ENCODE assay signal across 8 mouse cellular contexts in genomic region chr15:51635129-51635920, GRCm38 (mm10).
A peak's percentile ranks its signal among the peaks of the same experiment; 100 is the strongest.
DNase-seq lines count a peak whose midpoint lies in the region; ATAC-seq and TF ChIP-seq lines count a peak whose summit lies in the region.

No protein-coding gene starts in this region.

- H3K36me3 ChIP-seq in heart, embryonic 12.5 days: no peaks in the 10 kb centered on the region
- no peaks in the 10 kb centered on the region for H3K36me3 ChIP-seq in stomach, embryonic 14.5 days (ENCODE audit: control insufficient read depth, insufficient read depth, low read length)
- H3K36me3 ChIP-seq in stomach, postnatal 0 days (ENCODE audit: control insufficient read depth, insufficient read depth, low read length): no peaks in the 10 kb centered on the region
- H3K36me3 ChIP-seq in limb, embryonic 12.5 days: no peaks in the 10 kb centered on the region
- no peaks in the 10 kb centered on the region for H3K36me3 ChIP-seq in thymus, adult 2 months (ENCODE audit: control insufficient read depth, insufficient read depth, low read length)

- TF ChIP-seq EP300 in stomach, postnatal 0 days (optimal IDR thresholded peaks at IDR 0.05): no peak

- no peak overlapping the region for H3K27ac ChIP-seq in heart, embryonic 12.5 days (ENCODE audit: poor library complexity, severe bottlenecking)
- no peak overlapping the region for H3K27ac ChIP-seq in stomach, embryonic 14.5 days (ENCODE audit: low read length)
- no peak overlapping the region for H3K27ac ChIP-seq in stomach, postnatal 0 days (replicated peaks)
- H3K27ac ChIP-seq in limb, embryonic 12.5 days: 0 out of 2 replicates have a peak overlapping the region, but pooled peaks have one; percentile 2
- H3K27ac ChIP-seq in thymus, adult 2 months (ENCODE audit: control insufficient read depth, insufficient read depth, low read length): no peak overlapping the region

- H3K4me1 ChIP-seq in heart, embryonic 12.5 days (replicated peaks): no peaks in the 10 kb centered on the region
- no peaks in the 10 kb centered on the region for H3K4me1 ChIP-seq in stomach, embryonic 14.5 days (ENCODE audit: control insufficient read depth, insufficient read depth, low read length)
- 0 out of 2 replicates have a peak, but pooled peaks cover 2% of the 10 kb centered on the region for H3K4me1 ChIP-seq in stomach, postnatal 0 days (replicated peaks; ENCODE audit: control insufficient read depth, insufficient read depth)
- H3K4me1 ChIP-seq in limb, embryonic 12.5 days (replicated peaks): peaks cover 30% of the 10 kb centered on the region
- no peaks in the 10 kb centered on the region for H3K4me1 ChIP-seq in thymus, adult 2 months (replicated peaks; ENCODE audit: control insufficient read depth, insufficient read depth, low read length)

- peak overlapping the region; percentile 4; the same call in 1 of the 2 replicates for H3K4me2 ChIP-seq in heart, embryonic 12.5 days
- 0 out of 2 replicates have a peak overlapping the region, but pooled peaks have one; percentile 2 for H3K4me2 ChIP-seq in stomach, embryonic 14.5 days (replicated peaks; ENCODE audit: low read depth, low read length)
- no peak overlapping the region for H3K4me2 ChIP-seq in stomach, postnatal 0 days (replicated peaks; ENCODE audit: low read depth)
- H3K4me2 ChIP-seq in limb, embryonic 12.5 days: peak overlapping the region; percentile 7; the same call in 1 of the 2 replicates

- H3K9ac ChIP-seq in heart, embryonic 12.5 days: no peak overlapping the region
- H3K9ac ChIP-seq in stomach, embryonic 14.5 days (replicated peaks; ENCODE audit: low read depth, low read length): no peak overlapping the region
- no peak overlapping the region for H3K9ac ChIP-seq in stomach, postnatal 0 days (ENCODE audit: low read length)
- H3K9ac ChIP-seq in limb, embryonic 12.5 days (replicated peaks): no peak overlapping the region

- no peak overlapping the region for H3K4me3 ChIP-seq in heart, embryonic 12.5 days
- H3K4me3 ChIP-seq in stomach, embryonic 14.5 days (ENCODE audit: low read depth, low read length): no peak overlapping the region
- H3K4me3 ChIP-seq in stomach, postnatal 0 days (ENCODE audit: low read depth, low read length): no peak overlapping the region
- no peak overlapping the region for H3K4me3 ChIP-seq in limb, embryonic 12.5 days (replicated peaks)
- H3K4me3 ChIP-seq in thymus, adult 2 months (ENCODE audit: control insufficient read depth, insufficient read depth, low read length): no peak overlapping the region

- 60% methylated on average over 21 of the region's 21 CpGs for WGBS in heart, embryonic 12.5 days
- 44% methylated on average over 21 of the region's 21 CpGs for WGBS in stomach, embryonic 14.5 days
- WGBS in stomach, postnatal 0 days: 53% methylated on average over 21 of the region's 21 CpGs
- WGBS in limb, embryonic 12.5 days: 47% methylated on average over 21 of the region's 21 CpGs
- WGBS in thymus, adult 2 months: 68% methylated on average over 21 of the region's 21 CpGs

- no peak for TF ChIP-seq CTCF in stomach, postnatal 0 days (IDR thresholded peaks at IDR 0.05; ENCODE audit: low read depth)
- TF ChIP-seq CTCF in thymus, adult 2 months (IDR thresholded peaks at IDR 0.05; ENCODE audit: borderline replicate concordance, control insufficient read depth, extremely low read depth, insufficient read depth, low read length, poor library complexity): no peak

- no peaks in the 10 kb centered on the region for H3K9me3 ChIP-seq in heart, embryonic 12.5 days (replicated peaks)
- no peaks in the 10 kb centered on the region for H3K9me3 ChIP-seq in stomach, embryonic 14.5 days (ENCODE audit: control insufficient read depth, low read depth, low read length)
- no peaks in the 10 kb centered on the region for H3K9me3 ChIP-seq in stomach, postnatal 0 days (ENCODE audit: control insufficient read depth, low read length)
- H3K9me3 ChIP-seq in limb, embryonic 12.5 days: no peaks in the 10 kb centered on the region

- ATAC-seq in heart, embryonic 12.5 days (ENCODE audit: insufficient number of reproducible peaks, low FRiP score): no peak
- ATAC-seq in stomach, embryonic 14.5 days (ENCODE audit: insufficient number of reproducible peaks, insufficient read depth, low FRiP score, low read depth): no peak
- ATAC-seq in stomach, postnatal 0 days (ENCODE audit: low FRiP score, low TSS enrichment): no peak
- ATAC-seq in limb, embryonic 12.5 days (ENCODE audit: insufficient number of reproducible peaks, insufficient read depth, low FRiP score, low TSS enrichment, low read depth): no peak

- no peak for DNase-seq in heart, postnatal 36 days
- no peak for DNase-seq in stomach, postnatal 0 days (ENCODE audit: low spot score)
- no peak for DNase-seq in thymus, postnatal 4 days
- DNase-seq in thymus, adult 2 months: no peak
- no peak for DNase-seq in spleen, postnatal 4 days (ENCODE audit: low spot score in 2 of 2)

- intact Hi-C loops in heart, postnatal 36 days (cut with DNase I): no loop called here

- TF ChIP-seq POLR2A in thymus, adult 2 months (IDR thresholded peaks at IDR 0.05; ENCODE audit: control insufficient read depth, extremely low read depth, insufficient read depth, low read length, poor library complexity): no peak

- H3K27me3 ChIP-seq in heart, embryonic 12.5 days (replicated peaks): peaks cover 2% of the 10 kb centered on the region; the same call in 1 of the 2 replicates
- H3K27me3 ChIP-seq in stomach, embryonic 14.5 days (ENCODE audit: control insufficient read depth, insufficient read depth, low read length): no peaks in the 10 kb centered on the region
- H3K27me3 ChIP-seq in stomach, postnatal 0 days (ENCODE audit: control insufficient read depth, insufficient read depth, low read length): no peaks in the 10 kb centered on the region
- no peaks in the 10 kb centered on the region for H3K27me3 ChIP-seq in limb, embryonic 12.5 days
- H3K27me3 ChIP-seq in thymus, adult 2 months (ENCODE audit: control insufficient read depth, insufficient read depth, low read length): no peaks in the 10 kb centered on the region
